Mouse (Mus musculus): ENCODE measurements at regions not wholly inside any gene's neighbourhood (a gene's known extent, or its start where the extent isn't known, plus 50 kb on each side); places are given as distances from the start of the nearest gene placed in this dataset.
A peak's percentile ranks its signal among the peaks of the same experiment; 100 is the strongest.

GRCm38 (mm10) chr15:13350321-13350720 is 176.8 kb upstream of the Cdh6 start:
- Histone ChIP-seq H3K27me3 (ENCODE audit: insufficient read depth, low read length) (no peaks in the 10 kb centered on the region), H3K4me2 (no peak overlapping the region), H3K9ac (no peak overlapping the region), H3K27ac (ENCODE audit: low read depth) (no peak overlapping the region), H3K36me3 (ENCODE audit: insufficient read depth) (no peaks in the 10 kb centered on the region), H3K9me3 (ENCODE audit: low read depth, low read length) (no peaks in the 10 kb centered on the region), H3K4me3 (ENCODE audit: low read depth, low read length) (no peak overlapping the region), H3K4me1 (ENCODE audit: insufficient read depth) (no peaks in the 10 kb centered on the region)
- ATAC-seq (ENCODE audit: insufficient read depth) (no peak), DNase-seq (peak; percentile 21)
- WGBS = 69% methylated on average over 3 of the region's 3 CpGs
- TF ChIP-seq CTCF (IDR thresholded peaks at IDR 0.05; ENCODE audit: low read depth) = no peak

- 80% methylated on average over 1 of the region's 1 CpGs for WGBS
- DNase-seq (no peak), ATAC-seq (ENCODE audit: insufficient read depth) (no peak)
- no peak overlapping the region for H3K9ac ChIP-seq
- H3K9me3 ChIP-seq (ENCODE audit: low read depth, low read length) = no peaks in the 10 kb centered on the region
- H3K4me1 ChIP-seq (ENCODE audit: insufficient read depth) = no peaks in the 10 kb centered on the region
- H3K27me3 ChIP-seq (ENCODE audit: insufficient read depth, low read length) = no peaks in the 10 kb centered on the region
- H3K4me3 ChIP-seq (ENCODE audit: low read depth, low read length) = no peak overlapping the region
- no peak overlapping the region for H3K27ac ChIP-seq (ENCODE audit: low read depth)
- TF ChIP-seq CTCF (IDR thresholded peaks at IDR 0.05; ENCODE audit: low read depth) = no peak
- H3K4me2 ChIP-seq = no peak overlapping the region
- no peaks in the 10 kb centered on the region for H3K36me3 ChIP-seq (ENCODE audit: insufficient read depth)
Observed at GRCm38 (mm10) chr15:13336392-13336791, 162.9 kb upstream of the Cdh6 start.

GRCm38 (mm10) chr15:13324439-13324838 is 151.0 kb upstream of the Cdh6 start:
- TF ChIP-seq CTCF (IDR thresholded peaks at IDR 0.05; ENCODE audit: low read depth) = no peak
- Histone ChIP-seq H3K27ac (ENCODE audit: low read depth) (no peak overlapping the region), H3K9me3 (ENCODE audit: low read depth, low read length) (no peaks in the 10 kb centered on the region), H3K36me3 (ENCODE audit: insufficient read depth) (no peaks in the 10 kb centered on the region), H3K27me3 (ENCODE audit: insufficient read depth, low read length) (no peaks in the 10 kb centered on the region), H3K4me2 (no peak overlapping the region), H3K9ac (no peak overlapping the region), H3K4me1 (ENCODE audit: insufficient read depth) (no peaks in the 10 kb centered on the region), H3K4me3 (ENCODE audit: low read depth, low read length) (no peak overlapping the region)
- ATAC-seq (ENCODE audit: insufficient read depth) (no peak), DNase-seq (no peak)
- WGBS = 60% methylated on average over 2 of the region's 2 CpGs

GRCm38 (mm10) chr15:13320599-13321348 is 147.3 kb upstream of the Cdh6 start:
- no peak for DNase-seq
- Histone ChIP-seq H3K27me3 (ENCODE audit: insufficient read depth, low read length) (no peaks in the 10 kb centered on the region), H3K27ac (ENCODE audit: low read depth) (no peak overlapping the region), H3K9ac (no peak overlapping the region), H3K4me2 (no peak overlapping the region), H3K36me3 (ENCODE audit: insufficient read depth) (no peaks in the 10 kb centered on the region), H3K4me3 (ENCODE audit: low read depth, low read length) (no peak overlapping the region), H3K4me1 (ENCODE audit: insufficient read depth) (no peaks in the 10 kb centered on the region), H3K9me3 (ENCODE audit: low read depth, low read length) (no peaks in the 10 kb centered on the region)
- no peak for TF ChIP-seq CTCF (IDR thresholded peaks at IDR 0.05; ENCODE audit: low read depth)
- ATAC-seq (ENCODE audit: insufficient read depth) = no peak
- 69% methylated on average over 10 of the region's 10 CpGs for WGBS

GRCm38 (mm10) chr15:13304562-13304961 is 131.1 kb upstream of the Cdh6 start:
- H3K4me1 ChIP-seq (ENCODE audit: insufficient read depth) = no peaks in the 10 kb centered on the region
- H3K4me3 ChIP-seq (ENCODE audit: low read depth, low read length) = no peak overlapping the region
- H3K9me3 ChIP-seq (ENCODE audit: low read depth, low read length) = no peaks in the 10 kb centered on the region
- no peaks in the 10 kb centered on the region for H3K27me3 ChIP-seq (ENCODE audit: insufficient read depth, low read length)
- no peak for DNase-seq
- H3K9ac ChIP-seq = no peak overlapping the region
- no peaks in the 10 kb centered on the region for H3K36me3 ChIP-seq (ENCODE audit: insufficient read depth)
- TF ChIP-seq CTCF (IDR thresholded peaks at IDR 0.05; ENCODE audit: low read depth) = no peak
- H3K27ac ChIP-seq (ENCODE audit: low read depth) = no peak overlapping the region
- H3K4me2 ChIP-seq = no peak overlapping the region
- WGBS = 81% methylated on average over 6 of the region's 6 CpGs
- no peak for ATAC-seq (ENCODE audit: insufficient read depth)

- Histone ChIP-seq H3K9ac (no peak overlapping the region), H3K4me2 (no peak overlapping the region), H3K4me1 (ENCODE audit: insufficient read depth) (no peaks in the 10 kb centered on the region), H3K27me3 (ENCODE audit: insufficient read depth, low read length) (no peaks in the 10 kb centered on the region), H3K4me3 (ENCODE audit: low read depth, low read length) (no peak overlapping the region), H3K27ac (ENCODE audit: low read depth) (no peak overlapping the region), H3K9me3 (ENCODE audit: low read depth, low read length) (no peaks in the 10 kb centered on the region), H3K36me3 (ENCODE audit: insufficient read depth) (no peaks in the 10 kb centered on the region)
- TF ChIP-seq CTCF (IDR thresholded peaks at IDR 0.05; ENCODE audit: low read depth) = no peak
- ATAC-seq (ENCODE audit: insufficient read depth) (no peak), DNase-seq (no peak)
- WGBS = 73% methylated on average over 7 of the region's 7 CpGs
Observed at GRCm38 (mm10) chr15:13303456-13303855, 130.0 kb upstream of the Cdh6 start.

- DNase-seq = no peak
- Histone ChIP-seq H3K27ac (ENCODE audit: low read depth) (no peak overlapping the region), H3K9me3 (ENCODE audit: low read depth, low read length) (no peaks in the 10 kb centered on the region), H3K4me1 (ENCODE audit: insufficient read depth) (no peaks in the 10 kb centered on the region), H3K9ac (no peak overlapping the region), H3K27me3 (ENCODE audit: insufficient read depth, low read length) (no peaks in the 10 kb centered on the region), H3K4me3 (ENCODE audit: low read depth, low read length) (no peak overlapping the region), H3K4me2 (no peak overlapping the region), H3K36me3 (ENCODE audit: insufficient read depth) (no peaks in the 10 kb centered on the region)
- ATAC-seq (ENCODE audit: insufficient read depth) = no peak
- 74% methylated on average over 6 of the region's 6 CpGs for WGBS
- TF ChIP-seq CTCF (IDR thresholded peaks at IDR 0.05; ENCODE audit: low read depth) = no peak
Observed at GRCm38 (mm10) chr15:13302672-13303071, 129.2 kb upstream of the Cdh6 start.

All from lung, embryonic 14.5 days (tissue).